Mouse (Mus musculus) spleen, postnatal 14 days (tissue): Measurements from ENCODE around the gene Hint1.
"Not testable (repeated sequence)": the region's sequence is repeated elsewhere in the genome, so short reads cannot be mapped to it uniquely, and the experiment has no call there.

Source experiments
- DNase-seq, 2 experiments: peaks; one replicate each; pipeline ENCODE4 v3.0.0; 2021 to 2022; ENCODE audit warnings: low spot score in 2 of 2

The Hint1 gene

GRCm38 (mm10) chr11:54866119-54867048 is at the start of gene Hint1:
Hint1 (plus strand) TSS chr11:54866383.
- peak; percentile 86 to 90 for DNase-seq

GRCm38 (mm10) chr11:54817449-54817848 is 48.7 kb upstream of the Hint1 start:
- DNase-seq: no peak

GRCm38 (mm10) chr11:54819489-54819888 is 46.7 kb upstream of the Hint1 start:
- no peak for DNase-seq

- DNase-seq: no peak
Observed at GRCm38 (mm10) chr11:54823467-54823866, 42.7 kb upstream of the Hint1 start.

- no peak for DNase-seq
Observed at GRCm38 (mm10) chr11:54825774-54826173, 40.4 kb upstream of the Hint1 start.

- no peak for DNase-seq
Observed at GRCm38 (mm10) chr11:54826819-54827218, 39.4 kb upstream of the Hint1 start.

GRCm38 (mm10) chr11:54833833-54834232 is 32.4 kb upstream of the Hint1 start:
- no peak for DNase-seq

GRCm38 (mm10) chr11:54834596-54834995 is 31.6 kb upstream of the Hint1 start:
- no peak for DNase-seq

- no peak for DNase-seq
Observed at GRCm38 (mm10) chr11:54836106-54836505, 30.1 kb upstream of the Hint1 start.

GRCm38 (mm10) chr11:54839696-54840095 is 26.5 kb upstream of the Hint1 start:
- no peak for DNase-seq

- no peak for DNase-seq
Observed at GRCm38 (mm10) chr11:54840891-54841290, 25.3 kb upstream of the Hint1 start.

GRCm38 (mm10) chr11:54844424-54844823 is 21.8 kb upstream of the Hint1 start:
- no peak for DNase-seq

GRCm38 (mm10) chr11:54844959-54845358 is 21.2 kb upstream of the Hint1 start:
- no peak for DNase-seq

GRCm38 (mm10) chr11:54845470-54846442 is 20.4 kb upstream of the Hint1 start:
- DNase-seq: no peak

GRCm38 (mm10) chr11:54849961-54850758 is 16.0 kb upstream of the Hint1 start:
- no peak for DNase-seq

- DNase-seq: no peak
Observed at GRCm38 (mm10) chr11:54851656-54852055, 14.5 kb upstream of the Hint1 start.

GRCm38 (mm10) chr11:54858880-54859279 is 7.3 kb upstream of the Hint1 start:
- not testable (repeated sequence) for DNase-seq

- DNase-seq: no peak
Observed at GRCm38 (mm10) chr11:54859322-54860165, 6.6 kb upstream of the Hint1 start.

GRCm38 (mm10) chr11:54860256-54861038 is 5.7 kb upstream of the Hint1 start, which contains the start of gene Lyrm7:
Lyrm7 (minus strand) TSS chr11:54860916.
- peak; percentile 91 to 95 for DNase-seq
